Mouse (Mus musculus) heart, adult 8-10 months (tissue): ENCODE data around the gene Calcoco1. TPM values are rescaled to one million over a fixed set of nuclear protein-coding genes. Genes with fewer than 3 reads are reported as not detected.

Experiments used
- DNase-seq: peaks from one replicate; pipeline ENCODE4 v3.0.0; 2022; ENCODE audit warnings: low spot score
- total RNA-seq, 4 experiments: library from RNA; stranded (reverse); gene quantifications; 2 replicates each; pipeline ENCODE4 v1.2.4; 2022

Calcoco1 gene
- total RNA-seq, 4 experiments from 2014 or later: 117 to 143 (median 127) TPM

DNA sequence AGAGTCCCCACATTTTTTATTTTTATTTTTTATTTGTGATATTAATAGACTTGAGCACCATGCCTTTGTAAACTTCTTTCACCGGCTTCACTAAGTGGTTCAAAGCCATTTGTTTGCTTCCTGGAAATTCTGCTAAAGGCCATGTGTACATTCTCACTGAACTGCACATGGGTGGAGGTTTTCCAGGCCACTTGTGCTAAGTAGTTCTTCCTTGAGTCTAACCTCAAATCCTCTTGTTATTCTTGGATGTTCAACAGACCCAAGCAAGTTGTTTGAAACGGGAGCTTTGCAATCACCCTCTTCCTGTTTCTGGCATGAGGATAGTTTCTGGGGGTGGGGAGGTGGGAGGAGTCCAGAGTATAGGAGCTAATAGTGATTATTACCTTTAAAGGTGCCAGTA, 16.5 kb upstream of the Calcoco1 start:
- DNase-seq: no peak

DNA sequence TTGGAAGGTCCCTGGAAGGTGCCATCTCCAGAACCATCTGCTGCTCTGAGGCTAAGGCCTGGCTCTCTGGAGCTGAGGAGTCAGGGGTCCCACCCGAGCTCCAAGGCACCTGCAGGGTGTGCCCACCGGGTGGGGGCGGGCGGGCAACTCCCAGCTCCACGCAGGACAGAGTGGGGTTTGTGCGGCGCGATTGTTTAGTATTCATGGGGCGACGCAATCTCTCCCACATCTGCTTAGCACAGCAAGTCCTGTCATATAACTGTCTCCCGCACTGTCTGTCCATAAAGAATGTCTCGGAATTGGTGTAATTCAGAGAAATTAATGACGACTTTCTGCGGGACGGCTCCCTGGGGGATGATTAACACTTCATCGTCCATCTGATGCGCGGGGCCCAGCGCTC, 15.1 kb upstream of the Calcoco1 start:
- DNase-seq: no peak

DNA sequence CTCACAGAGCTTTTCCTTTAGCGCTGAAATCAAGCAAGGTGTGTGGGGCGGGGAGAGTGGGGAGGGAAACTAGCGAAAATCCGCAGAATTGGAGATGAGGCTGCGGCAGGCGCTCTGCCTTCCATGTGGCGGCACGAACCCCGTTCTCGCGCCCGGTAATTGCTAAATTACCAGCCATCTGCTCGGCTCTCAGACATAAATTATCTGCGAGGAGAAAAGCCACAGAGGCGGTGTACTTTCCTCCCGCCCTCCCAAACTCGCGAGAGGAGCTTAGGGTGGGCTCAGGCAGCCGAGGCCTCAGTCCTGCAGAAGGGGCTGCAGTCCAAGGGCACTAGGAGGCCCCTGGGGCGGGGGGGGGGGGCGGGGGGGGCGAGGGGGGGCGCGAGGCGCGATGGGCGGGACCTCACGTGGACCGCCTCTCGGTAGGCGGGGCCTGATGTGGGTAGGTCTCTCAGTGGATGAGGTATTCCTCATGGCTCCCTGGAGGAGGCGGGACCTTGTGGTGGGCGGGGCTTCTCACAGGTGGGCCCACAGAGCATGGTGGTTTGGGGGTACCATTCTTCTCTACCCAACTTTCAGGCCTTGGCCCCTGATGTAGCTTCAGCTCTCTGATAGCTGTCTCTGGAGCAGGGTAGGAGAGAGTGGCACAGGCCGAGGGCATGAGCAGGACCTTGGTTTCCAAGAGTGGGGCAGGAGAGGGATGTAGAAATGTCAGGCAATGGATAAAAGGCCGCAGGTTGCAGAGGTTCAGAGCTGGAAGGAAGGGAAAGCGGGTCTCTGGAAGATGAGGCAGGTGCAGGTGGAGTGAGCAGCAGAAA, 14.4 kb upstream of the Calcoco1 start:
- no peak for DNase-seq

DNA sequence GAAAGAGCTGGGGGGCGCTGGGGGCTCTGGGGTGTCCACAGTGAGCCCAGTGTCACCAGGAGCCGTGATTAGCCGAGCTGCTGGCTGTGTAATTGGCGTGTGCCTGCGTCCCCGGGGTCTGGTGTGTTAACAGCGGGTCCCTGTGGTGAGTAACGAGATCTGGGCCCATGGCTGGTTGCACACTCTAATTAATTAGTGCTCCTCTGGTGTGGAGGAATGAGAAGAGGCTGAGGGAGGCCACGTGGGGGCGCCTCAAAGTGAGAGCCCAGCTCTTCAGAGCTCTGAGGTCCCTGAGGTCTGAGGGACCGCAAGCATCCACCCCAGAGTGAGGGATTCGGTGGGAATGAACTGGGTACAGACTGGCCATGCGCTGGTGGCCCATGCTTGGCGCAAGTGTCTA, 13.1 kb upstream of the Calcoco1 start:
- DNase-seq: no peak

DNA sequence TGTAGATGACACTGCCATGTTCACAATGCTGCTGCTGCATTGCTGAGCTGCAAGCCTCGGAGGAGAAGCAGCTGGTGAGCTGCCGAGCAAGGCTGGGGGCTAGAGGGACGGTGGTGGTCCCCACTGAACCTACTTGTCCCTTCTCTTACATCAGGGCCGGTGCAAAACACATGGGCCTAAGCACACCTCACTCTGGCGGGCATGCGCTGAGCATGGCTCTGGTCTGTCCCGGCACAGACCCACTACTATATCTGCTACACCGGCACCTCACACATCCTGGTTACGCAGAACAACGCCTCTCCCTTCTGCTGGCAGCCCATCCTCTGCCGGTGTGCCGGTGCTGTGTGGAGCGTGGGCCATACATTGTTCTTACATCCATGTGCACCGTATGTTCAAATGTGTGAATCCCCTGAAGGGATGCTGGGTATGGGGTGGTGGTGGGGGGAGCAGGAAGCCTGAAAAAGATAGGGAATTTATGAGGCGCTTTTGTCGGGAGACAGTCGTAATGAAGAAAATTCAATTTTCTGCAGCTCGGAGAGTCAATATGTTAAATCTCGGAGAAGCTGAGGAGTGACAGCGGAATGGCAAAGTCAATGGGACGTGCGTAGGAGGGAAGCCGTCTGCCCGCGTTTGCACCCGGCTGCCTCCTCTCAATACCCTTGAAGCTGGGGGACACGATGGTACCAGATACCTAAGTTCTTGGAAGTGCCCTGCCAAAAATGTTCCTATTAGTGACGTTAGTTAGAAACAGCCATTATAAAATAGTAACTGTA, 12.0 kb upstream of the Calcoco1 start:
- no peak for DNase-seq

DNA sequence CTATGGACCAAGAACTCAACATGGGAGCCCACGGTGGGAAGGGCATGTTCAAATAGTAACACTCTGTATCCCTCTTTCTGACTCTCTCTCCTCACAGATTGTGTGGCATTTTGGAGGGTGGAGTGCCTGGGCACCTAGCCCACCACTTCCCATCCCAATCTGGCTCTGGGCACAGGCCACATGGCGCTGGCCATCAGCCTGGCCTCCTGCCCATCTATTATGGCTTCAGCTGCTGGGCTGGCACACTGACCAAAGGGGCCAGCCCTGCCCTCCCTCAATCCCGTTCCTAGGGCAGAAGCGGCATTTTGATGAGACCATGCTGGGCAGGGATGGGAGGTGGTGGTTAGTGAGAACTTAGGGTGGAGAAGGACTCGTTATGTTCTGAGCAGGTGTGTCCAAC, 11.3 kb upstream of the Calcoco1 start:
- no peak for DNase-seq

DNA sequence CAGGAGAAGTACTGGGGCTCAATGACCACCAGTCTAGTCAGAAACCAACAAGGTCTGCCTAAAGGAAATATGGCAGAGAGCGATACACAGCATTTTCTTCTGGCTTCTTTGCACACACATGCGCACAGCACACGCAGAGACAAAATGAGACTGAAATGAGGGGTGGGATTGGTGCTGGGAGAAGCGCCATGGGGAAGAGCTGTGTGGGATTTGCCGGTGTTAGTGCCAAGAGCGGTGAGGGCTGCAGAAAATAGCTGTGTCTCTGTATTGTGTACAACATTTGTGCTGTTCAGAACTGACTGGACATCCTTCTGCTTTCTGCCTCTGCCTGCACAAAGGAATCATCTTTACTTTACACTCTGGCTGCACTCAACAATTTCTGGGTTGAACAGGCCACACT, 10.4 kb upstream of the Calcoco1 start:
- no peak for DNase-seq

DNA sequence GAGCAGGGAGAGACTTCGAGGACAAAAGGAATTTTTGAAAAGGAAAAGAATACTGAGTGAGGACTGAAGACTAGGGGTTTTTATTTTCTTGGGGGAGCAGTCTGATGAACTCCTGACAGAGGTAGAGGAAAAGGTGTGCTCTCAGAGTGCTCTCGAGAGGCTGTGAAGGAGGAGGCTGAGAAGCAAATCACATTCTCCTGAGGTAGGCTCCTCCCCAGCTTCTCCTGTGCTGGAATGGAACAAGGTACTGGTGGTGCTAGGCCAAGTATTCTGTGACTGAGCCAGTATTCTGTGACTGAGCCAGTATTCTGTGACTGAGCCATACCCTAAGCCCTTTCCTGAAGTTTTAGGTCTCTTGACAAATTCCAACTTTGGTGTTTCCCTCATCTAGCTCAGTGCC, 6.0 kb upstream of the Calcoco1 start:
- no peak for DNase-seq

DNA sequence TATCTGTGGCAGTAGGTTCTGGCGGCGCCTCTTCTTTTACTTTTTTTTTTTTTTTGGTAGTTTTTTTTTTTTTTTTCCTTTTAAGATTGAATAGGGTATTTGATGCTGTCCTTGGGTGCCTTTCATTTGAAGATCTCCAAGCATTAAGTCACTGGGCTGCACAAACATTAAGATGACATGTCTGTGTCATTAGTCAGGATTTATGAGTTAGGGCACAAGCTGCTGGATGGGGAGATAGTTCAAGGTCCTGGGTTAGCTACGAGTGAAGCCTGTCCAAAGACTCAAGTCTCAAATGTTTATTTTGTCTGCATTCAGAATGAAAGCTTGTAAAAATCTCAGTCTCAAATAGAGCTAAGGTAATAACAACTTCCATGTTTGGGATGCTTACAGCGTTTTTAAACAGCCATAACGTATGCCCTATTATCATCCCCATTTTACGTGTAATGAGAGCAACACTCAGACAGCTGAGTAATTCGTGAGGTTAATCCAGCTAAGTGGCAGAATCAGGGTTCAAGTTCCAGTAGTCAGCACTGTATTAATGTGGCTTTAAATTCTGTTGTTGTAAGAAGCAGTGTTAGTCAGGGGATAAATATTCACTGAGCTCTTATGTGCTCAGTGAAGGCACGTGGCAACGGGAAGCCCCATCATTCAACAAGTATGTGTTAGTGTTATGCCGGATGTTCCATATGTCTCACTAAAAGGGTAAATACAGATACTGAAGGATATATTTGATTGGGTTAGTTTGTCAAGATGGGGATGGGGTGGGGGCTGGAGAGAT, 1.6 kb upstream of the Calcoco1 start:
- DNase-seq: no peak

DNA sequence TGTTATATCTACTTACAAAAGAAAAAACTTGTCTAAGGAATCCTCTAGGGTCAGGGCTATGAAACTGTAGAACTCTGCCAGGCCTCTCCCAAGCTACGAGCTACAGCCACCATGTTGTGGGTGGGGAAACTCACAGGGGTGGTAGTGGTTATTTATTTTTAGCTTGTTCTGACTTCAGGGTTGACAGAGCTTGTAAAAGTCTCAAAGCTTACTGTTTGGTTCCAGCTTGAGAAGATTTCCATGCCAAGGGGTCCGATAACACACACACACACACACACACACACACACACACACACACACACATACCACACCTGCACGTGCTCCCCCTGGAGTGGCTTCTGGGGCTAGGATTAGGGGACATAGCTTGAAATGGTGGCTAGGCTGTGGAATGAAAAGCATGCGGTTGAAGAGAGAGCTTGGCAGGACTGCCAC, 538 bp upstream of the Calcoco1 start:
- DNase-seq: no peak

DNA sequence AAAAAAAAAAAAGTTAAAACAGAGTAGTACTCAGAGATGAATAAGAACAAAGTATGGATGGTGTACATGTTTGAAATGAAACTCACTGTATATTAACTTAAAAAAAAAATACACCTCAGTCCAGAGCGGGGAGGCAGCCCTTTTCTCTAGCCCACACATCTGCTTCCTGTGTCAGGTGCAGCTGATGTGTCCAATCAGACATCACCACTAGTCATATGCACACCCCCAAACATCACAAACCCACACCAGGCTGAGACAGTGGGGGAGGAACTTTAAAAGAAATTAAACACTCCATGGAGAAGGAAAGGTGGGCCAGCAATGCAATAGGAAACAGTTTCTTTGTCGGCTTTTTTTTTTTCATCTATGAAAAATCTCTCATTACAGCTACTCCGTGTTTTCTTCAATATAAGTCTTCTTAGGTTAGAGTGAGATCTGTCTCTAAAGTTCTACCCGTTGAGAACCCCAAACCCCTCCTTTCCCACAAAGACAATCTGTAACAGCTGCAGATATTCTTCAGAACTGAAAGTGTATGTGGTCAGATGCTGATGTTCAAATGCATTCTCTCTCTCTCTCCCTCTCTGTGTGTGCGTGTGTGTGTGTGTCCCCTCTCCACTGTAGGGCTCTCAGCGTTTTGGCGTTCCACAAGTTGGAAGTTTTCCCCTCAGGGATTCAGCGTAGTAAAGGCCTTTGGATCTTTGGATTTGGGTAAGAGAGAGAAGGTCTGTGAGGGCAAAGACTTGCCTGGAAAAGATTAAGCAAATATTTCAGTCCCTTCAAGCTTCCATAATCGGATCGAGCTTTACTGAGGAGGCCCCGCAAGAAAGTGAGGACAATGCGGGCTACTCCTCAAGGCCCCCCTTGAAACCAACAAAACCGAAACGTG, 721 bp downstream of the Calcoco1 start:
- no peak for DNase-seq

DNA sequence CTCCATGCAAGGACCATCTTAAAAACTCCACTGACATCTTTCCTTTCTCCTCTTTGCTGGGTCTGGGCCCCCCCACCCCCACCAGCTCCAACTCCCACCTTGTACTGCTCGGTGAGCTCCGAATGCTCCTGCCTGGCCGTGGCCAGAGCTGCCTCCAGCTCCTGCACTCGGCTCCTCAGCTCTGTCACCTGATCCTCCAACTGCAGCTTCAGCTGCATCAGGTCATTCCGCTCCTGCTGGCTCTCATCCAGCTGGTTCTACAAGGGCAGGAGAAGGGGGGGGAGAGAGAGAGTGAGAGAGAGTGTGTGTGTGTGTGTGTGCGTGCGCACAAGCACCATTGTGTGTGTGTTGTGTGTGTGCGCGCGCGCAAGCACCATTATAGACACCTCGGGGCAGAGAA, 5.8 kb downstream of the Calcoco1 start:
- DNase-seq: no peak

DNA sequence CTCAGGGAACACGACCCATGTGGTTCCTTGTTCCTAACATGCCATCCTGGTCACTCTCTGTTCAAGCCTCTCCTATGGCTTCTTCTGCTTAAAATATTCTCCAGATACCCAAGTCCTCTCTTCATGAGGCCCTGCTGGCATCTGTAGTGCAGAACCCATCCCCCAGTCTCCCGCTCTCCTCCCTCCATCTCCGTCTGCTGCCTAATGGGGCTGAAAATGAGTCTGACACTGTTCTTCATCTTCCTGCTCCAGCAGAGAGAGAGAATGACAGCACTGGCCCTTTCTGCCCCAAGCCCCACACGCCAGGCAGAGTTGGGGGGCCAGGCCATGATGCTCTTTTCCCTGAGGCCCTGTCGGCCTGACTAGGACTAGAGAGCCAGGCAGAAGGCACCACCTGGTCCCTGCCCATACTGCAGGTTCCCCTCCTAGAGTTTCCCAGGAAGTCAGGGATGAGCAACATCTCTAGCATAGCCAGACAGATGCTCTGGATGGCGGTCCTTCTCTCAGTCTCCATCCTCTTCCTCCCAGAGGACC, 14.2 kb downstream of the Calcoco1 start:
- no peak for DNase-seq

DNA sequence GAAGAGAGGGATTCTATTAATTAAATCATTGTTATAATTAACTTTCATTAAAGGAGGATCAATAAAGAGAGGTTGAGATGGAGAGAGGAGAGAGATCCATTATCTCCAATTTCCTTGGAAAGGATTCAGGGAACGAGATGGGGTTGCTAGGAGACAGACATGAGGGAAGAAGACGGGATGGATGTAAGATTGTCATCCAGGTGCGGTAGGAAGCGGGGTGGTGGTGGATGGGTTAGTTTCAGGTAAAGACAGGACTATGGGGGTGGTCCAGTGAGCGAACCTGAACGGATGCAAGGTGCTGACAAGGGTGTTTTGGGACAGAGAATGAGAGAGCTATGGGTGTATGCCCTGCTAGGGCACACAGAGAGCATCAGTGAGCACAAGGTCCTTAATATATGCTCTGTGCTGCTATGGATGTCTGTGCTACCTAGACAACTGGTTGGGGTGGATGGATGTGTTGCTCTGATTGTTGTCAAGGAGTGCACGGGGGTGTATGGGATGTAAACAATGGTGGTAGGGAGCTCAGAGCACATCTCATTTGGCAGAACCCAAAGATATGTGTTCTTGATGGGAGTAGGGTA, 16.0 kb downstream of the Calcoco1 start:
- no peak for DNase-seq

DNA sequence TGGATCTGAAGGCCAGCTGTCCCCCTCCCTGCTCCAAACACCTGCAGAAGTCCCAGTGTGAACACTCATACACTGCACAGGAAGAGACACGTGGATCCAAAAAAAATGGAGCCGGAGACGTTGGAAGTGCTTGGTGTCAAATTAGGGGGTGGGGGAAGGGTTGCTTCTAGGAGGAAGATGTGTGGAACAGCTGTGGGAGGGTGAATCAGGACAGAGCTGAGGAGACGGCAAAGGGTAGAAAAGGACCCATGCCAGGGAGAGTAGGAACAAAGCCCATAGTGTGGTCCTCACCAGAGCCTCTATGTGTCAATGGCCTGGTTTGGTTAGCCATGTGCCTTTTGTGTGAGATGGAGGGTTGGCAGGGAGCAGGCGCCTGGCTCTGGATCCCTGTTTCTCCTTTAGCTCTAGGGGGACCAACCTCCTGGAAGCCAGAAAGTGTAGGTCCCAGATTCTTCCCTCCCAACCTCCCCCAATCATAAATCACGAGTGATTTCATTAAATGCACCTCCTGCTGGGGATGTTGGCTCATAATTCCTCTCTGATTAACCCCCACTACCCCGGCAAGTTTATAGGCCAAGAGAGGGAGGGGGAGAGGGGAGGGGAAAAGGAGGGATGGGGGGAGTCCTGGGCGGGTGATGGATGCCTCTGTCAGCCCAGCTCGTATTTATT, 16.6 kb downstream of the Calcoco1 start:
- no peak for DNase-seq

DNA sequence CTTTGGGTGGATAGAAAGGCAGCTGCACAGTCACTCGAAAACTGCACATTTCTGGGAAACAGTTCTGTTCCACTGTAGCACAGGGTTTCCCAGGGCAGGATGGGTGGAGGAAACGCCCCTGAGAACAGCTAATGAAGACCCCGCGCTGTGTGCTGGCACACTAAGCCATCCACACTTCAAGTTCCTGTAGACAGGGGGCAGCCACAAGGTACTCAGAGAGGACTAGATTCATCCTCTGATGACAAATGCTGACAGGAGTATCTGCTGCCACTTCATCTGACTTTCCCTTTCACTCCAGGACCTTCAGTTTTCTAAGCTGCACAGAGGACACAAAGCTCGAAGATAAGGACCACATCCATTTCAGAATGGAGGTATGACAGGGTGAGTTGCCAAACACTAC, 17.2 kb downstream of the Calcoco1 start:
- no peak for DNase-seq

DNA sequence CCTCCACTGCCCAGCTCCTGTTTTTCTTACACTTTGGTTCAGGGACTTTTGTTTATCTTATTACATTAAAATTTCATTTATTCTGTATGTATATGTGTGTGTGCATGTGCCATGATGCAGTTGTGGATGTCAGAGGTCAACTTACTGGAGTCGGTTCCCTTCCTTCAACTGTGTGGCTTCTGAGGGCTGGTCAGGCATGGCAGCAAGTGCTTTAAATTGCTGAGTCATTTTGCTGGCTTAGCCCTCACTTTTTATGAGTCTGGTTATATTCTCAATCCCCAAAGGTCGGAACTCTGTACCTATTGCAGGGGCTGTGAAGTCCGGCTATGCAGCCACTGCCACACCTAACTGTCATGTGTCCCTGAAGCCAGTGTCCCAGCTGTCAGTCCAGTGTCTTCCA, 19.0 kb downstream of the Calcoco1 start:
- DNase-seq: no peak

DNA sequence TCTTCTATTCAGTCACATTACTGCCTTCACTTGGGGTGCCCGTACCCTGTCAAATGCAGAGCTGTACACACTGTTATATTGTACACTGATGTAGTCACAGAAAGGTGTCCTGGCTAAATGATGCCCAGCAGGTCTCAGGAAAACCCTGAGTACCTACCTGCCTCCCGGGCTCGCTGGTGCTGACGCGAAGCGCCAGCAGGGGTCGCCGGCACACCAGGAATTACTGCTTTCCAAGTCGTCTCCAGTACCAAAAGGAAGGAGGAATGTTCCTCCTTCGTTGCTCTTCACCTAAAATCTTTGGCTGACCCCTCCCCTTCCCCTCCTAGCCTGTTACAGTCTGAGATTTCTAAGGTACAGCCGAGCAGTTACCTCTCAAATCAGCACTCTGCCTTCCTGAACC, 23.8 kb downstream of the Calcoco1 start:
- DNase-seq: peak; percentile 62

DNA sequence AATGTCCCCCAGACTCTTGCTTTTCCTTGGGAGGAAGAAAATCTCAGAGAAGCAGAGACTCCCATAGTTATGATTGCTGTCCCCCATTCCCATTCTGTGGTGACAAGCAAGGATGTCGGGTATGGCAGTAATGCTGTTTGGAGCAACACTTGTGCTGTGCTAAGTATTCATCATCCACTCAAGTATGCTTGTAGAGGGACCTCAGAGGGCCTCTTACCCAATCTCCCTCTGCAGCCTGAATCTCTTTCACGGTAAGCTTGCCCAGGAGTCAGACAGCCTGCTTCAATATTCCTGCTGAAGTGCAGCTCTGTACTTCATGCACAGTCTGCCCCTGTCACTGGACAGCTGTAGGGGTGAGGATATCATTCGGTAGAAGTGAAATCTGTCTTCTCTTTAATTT, 25.1 kb downstream of the Calcoco1 start:
- DNase-seq: no peak

DNA sequence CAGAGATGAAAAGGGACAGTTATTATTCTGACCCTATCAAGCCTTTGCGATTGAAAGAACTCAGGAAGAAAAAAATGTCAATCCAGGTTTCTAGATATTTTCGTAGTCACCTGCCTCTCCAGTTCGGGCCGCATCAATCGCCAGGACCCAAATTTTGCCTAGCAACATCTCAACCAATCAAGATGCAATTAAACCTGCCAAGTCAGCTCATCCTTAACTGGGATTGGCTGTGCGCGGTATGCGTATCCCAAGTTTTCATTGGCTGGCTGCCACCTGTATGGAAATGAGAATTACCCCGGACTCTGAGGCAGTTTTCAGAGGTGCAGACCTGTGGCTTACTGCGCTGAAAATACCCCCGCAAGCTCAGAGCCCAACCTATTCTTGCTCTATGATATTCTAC, 28.4 kb downstream of the Calcoco1 start:
- peak; percentile 44 for DNase-seq
